In the genomic region with DNA sequence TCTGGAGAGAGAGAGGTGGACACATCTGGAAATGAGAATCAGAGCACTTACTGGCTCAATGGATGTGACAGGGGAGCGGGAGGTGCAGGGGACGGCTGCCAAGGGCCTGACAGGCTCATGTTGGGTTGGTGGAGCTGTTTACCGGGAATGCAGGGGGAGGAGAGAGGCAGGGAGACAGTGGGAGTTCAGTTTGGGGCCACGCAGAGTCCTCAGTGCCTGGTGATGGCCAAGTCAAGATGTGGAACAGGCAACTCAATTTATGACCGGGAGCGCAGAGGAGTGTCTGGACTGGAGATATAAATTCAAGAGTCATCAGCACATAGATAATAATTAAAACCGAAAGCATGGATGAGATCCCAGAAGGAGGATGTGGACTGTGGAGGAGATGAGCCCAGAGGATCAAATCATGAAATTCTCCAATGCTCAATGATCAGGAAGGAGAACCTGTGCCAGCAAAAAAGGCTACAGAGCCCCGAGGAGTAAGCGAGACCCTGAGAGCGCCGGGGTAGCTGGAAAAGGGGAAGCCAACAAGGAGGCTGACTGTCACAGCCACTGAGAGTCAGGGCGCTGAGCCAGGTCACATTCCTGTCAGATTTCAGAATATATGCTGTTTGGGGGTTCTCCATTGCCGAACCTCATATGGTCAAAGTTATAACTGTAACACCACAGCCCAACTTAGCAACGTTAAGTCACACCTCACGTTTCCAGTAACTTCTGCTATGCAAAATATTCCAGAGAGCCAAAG, we compare ENCODE assay signal across 11 mouse cellular contexts.
DNase-seq lines count a peak whose midpoint lies in the region; ATAC-seq lines count a peak whose summit lies in the region.
"Had no signal": no experiment of that assay in that cellular context is flagged by ENCODE, and none has a peak within 500 bp of the region (broad histone marks: within the 10 kb centered on the region; RNA-seq: fewer than 3 reads in every experiment).

No protein-coding gene starts in this region.

- H3K4me3 ChIP-seq in hindbrain, embryonic 16.5 days (ENCODE audit: low read length): no peak overlapping the region
- H3K4me3 ChIP-seq: erythroblast, embryonic 14.5 days; neural tube, embryonic 13.5 days had no signal

- no peaks in the 10 kb centered on the region for H3K36me3 ChIP-seq in hindbrain, embryonic 16.5 days (ENCODE audit: control insufficient read depth, insufficient read depth, low read length)
- H3K36me3 ChIP-seq: neural tube, embryonic 13.5 days had no signal

- no peak overlapping the region for H3K4me2 ChIP-seq in hindbrain, embryonic 16.5 days (ENCODE audit: low read length)
- H3K4me2 ChIP-seq: neural tube, embryonic 13.5 days had no signal

- DNase-seq in adrenal gland, postnatal 14 days: peak; percentile 27
- no peak for DNase-seq in adrenal gland, adult 18-20 months (ENCODE audit: low spot score in 2 of 2)
- peak; percentile 44 for DNase-seq in urinary bladder, postnatal 14 days (ENCODE audit: low spot score)
- DNase-seq in urinary bladder, adult 2 months (ENCODE audit: low spot score): no peak
- peak; percentile 57 for DNase-seq in kidney, postnatal 10 days
- DNase-seq in retina, postnatal 1 day: no peak
- DNase-seq in right cerebral cortex, postnatal 36 days (ENCODE audit: low spot score in 2 of 2): no peak
- DNase-seq: thymus, adult 2 months had no signal

- ATAC-seq in hindbrain, embryonic 16.5 days: no peak

- H3K4me1 ChIP-seq in hindbrain, embryonic 16.5 days (ENCODE audit: control insufficient read depth, insufficient read depth, low read depth, low read length): peaks cover 2% of the 10 kb centered on the region

- no peaks in the 10 kb centered on the region for H3K9me3 ChIP-seq in hindbrain, embryonic 16.5 days (ENCODE audit: control insufficient read depth, low read length)
- H3K9me3 ChIP-seq: neural tube, embryonic 13.5 days had no signal

- H3K27ac ChIP-seq in hindbrain, embryonic 16.5 days (ENCODE audit: low read depth, low read length): no peak overlapping the region
- H3K27ac ChIP-seq: neural tube, embryonic 13.5 days had no signal

- H3K9ac ChIP-seq in hindbrain, embryonic 16.5 days (ENCODE audit: low read depth, low read length): no peak overlapping the region
- H3K9ac ChIP-seq: neural tube, embryonic 13.5 days had no signal

- no peaks in the 10 kb centered on the region for H3K27me3 ChIP-seq in hindbrain, embryonic 16.5 days (replicated peaks; ENCODE audit: control insufficient read depth, insufficient read depth, low read length)
- H3K27me3 ChIP-seq: neural tube, embryonic 13.5 days had no signal

- 74% methylated on average over 15 of the region's 15 CpGs for WGBS in hindbrain, embryonic 16.5 days

Comparison
In these comparisons a context has a peak if more than half of its experiments do, and no peak if none do; other contexts are left out.
1. DNase-seq: peak in adrenal gland, postnatal 14 days (single experiment), urinary bladder, postnatal 14 days (single experiment) and kidney, postnatal 10 days (single experiment); none in adrenal gland, adult 18-20 months (0 of 2), urinary bladder, adult 2 months (single experiment), retina, postnatal 1 day (single experiment) and right cerebral cortex, postnatal 36 days (0 of 2).